Mouse (Mus musculus): ENCODE data around the gene Fau. TPM values are rescaled to one million over a fixed set of nuclear protein-coding genes. Genes with fewer than 3 reads are reported as not detected.

Fau gene
- total RNA-seq, 2 experiments from 2014 or later, result 425 to 500 TPM

DNA sequence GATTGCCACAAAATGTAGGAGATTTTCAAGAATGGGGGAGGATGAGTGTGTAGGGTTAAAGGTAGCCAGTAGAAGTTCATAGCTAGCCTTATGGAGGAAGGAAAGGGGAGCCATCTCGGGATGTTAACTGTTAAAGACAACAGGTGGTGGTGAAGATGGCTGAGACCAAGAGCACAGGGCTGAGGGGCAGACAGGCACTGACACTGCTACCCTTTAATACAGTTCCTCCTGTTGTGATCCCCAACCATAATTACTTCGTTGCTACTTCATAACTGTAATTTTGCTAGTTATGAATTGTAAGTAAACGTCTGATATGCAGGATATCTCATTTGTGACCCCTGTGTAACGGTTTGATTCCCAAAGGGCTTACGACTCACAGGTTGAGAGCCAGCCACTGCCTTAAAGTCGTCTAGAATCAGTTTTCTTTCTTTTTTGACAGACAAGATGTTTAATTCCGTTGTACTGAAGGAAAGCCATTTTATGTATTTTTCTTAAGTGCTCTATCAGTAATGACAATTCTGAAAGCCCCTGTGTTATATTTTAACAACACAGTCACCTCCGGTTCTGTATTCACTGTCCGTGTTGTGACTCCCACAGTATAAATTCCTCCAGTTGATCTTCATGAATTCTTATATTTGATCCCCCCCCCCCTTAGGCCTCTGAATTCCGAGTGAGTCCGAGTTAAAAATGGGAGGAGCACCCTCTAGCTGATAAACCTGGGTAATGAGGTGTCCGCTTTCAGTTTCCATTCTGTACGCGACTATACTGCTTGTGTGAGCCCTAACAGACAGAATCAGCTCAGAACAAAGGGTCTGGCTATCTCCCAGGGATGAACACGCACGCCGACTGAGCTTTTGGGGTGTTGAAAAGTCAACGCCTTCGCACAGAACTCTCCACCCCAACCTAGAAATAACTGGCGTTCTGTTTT lies 12.0 kb upstream of the Fau start:
- no peak for DNase-seq (ENCODE audit: low spot score)

DNA sequence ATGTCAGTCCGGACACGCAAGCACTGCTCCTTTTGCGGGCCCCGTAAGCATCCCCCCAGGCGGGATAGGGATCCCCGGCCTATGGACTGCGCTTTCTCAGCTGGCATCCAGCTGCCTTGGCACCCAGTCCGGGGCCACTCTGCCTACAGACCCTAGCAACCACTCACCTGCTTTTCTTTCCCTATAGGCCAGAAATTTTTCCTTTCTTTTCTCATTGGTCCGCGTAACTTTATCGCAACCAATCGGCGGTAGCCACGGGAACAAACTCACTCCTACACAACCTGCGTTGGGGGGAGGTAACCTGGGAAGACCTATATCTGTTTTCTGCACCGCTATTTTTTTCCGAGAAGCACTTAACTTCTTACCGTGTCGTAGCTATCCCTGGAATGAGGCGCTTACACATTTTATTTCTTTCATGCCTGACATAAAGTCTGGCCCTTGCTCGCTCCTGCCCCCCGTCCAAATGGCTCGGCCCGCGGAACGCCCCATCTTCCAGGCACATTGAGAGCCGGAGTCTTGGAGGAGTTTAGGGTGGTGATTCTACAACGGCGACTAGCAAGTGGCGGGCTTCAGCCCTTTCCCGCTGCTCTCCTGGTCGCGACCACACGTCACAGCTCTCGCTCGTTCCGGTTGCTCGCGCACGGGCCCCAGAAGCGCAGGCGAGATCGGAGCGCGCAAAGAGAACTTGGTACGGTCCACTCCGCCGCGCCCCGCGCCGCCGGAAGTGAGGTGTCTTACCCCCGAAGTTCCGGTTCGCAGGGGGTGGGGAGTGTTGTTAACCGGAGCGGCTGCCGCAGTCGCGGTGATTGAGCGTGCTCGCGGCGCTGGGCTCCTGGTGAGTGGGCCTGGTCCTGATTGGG lies 11.1 kb upstream of the Fau start, which contains the start of gene Syvn1:
Gene Syvn1, plus strand, starts transcription at position 283 of the 860 bp plus-strand sequence.
- peak; percentile 92 for DNase-seq (ENCODE audit: low spot score)

DNA sequence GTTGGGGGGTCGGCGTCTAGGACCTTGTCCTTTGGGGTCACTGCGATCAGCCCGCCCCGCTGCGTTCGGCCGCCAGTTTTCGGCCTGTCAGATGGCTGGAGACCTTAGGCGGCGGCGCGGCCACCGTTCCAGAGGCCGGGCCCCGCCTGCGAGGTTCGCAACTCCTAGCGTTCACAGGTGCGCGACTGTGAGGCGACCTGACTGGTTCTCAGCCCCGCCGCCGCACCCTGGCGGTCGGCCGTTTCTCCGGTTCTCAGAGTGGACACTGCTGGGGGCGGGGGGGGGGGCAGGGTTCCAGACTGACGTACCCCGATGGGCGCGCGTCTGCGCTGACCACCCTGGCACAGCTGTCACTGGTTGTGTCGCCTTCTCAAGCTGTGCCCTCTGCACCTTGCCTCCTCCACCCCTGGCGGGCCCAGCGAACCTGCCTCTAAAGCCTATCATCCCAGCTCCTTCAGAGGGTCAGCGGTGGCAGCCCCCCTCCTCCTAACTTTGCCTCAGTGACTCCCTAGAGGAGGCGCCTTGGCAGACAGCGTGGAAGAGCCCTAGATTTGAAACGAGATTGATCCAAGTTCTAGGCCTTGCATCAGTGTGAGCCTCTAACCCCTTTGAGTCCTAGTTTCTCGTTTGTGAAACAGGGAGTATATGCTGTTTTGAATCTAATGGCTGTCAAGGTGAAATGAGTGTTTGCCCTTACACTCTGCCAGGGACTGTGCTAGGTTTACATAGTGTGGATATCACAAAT lies 10.3 kb upstream of the Fau start:
- peak; percentile 5 for DNase-seq (ENCODE audit: low spot score)

DNA sequence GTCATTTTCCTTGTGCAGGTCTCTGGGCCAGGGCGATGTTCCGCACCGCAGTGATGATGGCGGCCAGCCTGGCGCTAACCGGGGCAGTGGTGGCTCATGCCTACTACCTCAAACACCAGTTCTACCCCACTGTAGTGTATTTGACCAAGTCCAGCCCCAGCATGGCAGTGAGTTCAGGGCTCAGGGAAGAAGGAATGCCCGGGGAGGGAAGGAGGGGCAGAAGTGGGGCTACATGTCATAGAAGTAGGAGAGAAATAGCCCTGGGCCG lies 9.8 kb upstream of the Fau start:
- DNase-seq (ENCODE audit: low spot score), result no peak

DNA sequence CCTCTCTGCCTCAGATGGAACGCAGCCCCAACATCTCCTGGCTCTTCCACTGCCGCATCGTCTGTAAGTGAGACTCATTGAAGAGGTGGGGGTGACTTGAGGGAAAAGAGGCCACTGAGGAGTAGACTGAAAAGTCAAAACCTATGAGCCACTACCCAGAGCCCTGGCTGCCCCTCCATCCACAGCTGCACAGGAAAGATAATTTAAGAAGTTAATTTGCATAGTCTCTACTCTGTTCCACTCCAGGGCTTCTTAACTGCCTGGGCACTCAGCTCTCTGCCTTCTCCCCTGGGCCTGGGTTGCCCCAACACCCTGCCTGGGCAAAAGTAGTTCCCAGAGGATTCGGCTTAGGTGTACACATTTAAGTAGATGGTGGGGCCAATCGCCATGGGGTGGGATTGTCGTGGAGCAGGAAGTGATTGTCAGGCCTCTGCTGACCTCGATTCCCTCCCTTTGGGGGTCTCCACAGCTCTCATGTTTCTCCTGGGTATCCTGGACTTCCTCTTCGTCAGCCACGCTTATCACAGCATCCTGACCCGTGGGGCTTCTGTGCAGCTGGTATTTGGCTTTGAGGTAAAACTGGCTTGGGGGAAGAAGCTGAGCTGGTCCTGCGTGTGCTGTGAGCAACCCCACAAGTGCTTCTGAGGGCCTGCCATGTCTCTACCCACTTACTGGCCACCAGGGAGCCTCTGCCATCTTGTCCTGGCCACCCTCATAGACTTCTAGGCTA lies 8.8 kb upstream of the Fau start:
- no peak for DNase-seq (ENCODE audit: low spot score)

DNA sequence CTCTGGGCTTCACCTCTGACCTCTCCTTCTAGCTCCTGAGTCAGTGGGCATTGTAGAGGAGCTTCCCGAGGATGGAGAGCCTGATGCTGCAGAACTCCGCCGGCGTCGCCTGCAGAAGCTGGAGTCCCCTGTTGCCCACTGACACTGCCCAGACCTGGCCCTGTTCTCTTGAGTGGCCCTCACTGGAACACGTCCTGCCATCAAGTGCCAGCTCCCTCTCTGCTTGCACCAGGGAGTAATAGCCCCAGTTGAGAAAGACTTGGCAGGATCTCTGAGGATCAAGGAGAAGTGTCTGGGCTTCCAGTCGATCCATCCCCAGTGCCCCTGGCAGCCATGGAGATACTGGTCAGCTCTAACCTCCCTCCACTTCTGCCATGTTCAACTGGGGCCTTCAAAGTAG lies 5.1 kb upstream of the Fau start:
- no peak for DNase-seq (ENCODE audit: low spot score)

DNA sequence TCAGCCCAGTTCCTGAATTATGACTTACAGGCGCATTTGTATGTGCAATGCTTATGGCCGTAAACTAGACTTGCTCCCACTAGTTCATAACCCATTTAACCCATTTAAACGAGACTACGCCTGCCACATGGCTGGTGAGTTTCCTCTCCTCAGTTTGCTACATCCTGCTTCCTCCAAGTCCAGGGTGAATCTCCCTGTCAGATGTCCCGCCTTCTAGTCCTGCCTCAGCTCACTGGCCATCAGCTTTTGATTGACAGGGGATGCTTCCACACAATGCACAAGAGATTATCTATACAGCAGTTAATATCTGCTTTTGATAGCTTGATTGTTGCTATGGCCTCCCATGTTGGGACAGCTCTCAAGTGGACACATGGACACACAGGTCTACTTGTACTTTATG lies 3.3 kb upstream of the Fau start:
- no peak for DNase-seq (ENCODE audit: low spot score)

DNA sequence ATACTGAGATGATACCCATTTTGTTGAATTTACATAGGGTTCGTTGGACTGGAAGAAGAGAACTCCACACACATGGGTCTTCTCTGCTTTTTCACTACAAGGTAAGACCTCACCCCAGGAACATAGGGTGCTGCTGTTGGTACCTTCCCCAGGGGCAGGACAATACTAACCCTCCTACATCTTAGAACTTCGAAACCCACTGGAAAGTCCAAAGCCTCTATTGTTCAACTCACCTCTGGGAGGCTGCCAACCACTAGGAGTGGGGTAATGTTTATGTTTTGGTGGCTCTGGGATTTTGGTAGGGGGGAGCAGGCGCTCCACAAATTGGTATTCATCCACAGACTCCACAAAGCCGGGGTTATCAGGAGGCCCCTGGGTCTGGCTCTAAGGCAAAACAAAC lies 948 bp upstream of the Fau start:
- no peak for DNase-seq (ENCODE audit: low spot score)

DNA sequence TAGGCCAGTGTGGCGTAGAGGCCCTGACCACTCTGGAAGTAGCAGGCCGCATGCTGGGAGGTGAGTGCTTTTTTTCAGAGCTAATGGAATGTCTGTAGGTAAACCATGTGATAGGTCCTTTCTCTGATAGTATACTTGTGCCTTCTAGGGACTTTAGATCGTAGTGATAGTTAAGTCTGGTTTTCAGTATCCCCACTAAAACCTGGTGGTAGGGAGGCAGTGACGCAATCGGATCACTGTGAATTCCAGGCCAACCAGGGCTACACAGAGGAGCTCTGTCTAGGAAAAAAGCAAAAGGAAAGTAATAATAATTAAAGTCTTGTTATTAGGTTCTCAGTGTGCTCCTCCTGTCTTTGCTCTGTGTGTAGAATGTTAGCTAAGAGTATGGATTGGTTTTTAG lies 869 bp downstream of the Fau start:
- DNase-seq (ENCODE audit: low spot score), result no peak

DNA sequence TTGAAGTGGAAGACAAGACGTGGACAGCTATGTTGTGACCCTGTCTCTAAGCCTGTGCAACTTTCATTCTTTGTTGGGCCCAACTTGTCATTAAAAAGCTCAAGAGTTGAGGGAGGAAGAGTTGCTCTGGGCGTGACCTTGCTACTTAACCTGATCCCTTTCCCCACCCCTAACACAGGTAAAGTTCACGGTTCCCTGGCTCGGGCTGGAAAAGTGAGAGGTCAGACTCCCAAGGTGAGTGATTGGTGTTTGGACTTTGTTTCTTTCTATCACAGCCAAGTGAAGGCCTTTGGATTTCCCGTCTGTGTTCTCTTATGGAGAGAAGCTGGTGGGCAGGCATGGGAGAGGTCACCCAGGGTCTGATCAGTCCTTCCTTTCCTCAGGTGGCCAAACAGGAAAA lies 1.3 kb downstream of the Fau start:
- DNase-seq (ENCODE audit: low spot score), result no peak

DNA sequence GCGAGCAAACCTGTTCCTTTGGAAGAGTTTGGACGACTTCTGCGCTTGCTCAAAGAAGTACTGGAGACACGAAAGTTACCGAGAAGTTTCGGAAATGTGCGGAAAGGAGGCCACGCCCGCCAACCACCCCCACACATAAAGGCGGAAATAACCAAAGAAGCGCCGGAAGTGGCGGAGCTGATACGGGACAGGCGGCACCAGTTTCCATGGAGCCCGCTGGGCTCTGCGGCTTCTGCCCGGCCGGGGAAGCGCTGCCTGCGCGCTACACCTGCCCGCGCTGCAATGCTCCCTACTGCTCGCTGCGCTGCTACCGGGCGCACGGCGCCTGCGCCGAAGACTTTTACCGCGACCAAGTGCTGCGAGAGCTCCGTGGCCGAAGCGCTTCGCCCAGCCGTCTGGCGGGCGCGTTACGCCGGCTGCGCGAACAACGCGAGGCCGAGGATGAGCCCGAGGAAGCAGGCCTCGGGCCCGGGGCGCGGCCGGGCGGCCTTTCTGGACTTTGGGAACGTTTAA lies 3.4 kb downstream of the Fau start, which contains the start of gene Znhit2:
Gene Znhit2, plus strand, starts transcription at position 172 of the 513 bp plus-strand sequence.
- DNase-seq (ENCODE audit: low spot score), result peak; percentile 96

DNA sequence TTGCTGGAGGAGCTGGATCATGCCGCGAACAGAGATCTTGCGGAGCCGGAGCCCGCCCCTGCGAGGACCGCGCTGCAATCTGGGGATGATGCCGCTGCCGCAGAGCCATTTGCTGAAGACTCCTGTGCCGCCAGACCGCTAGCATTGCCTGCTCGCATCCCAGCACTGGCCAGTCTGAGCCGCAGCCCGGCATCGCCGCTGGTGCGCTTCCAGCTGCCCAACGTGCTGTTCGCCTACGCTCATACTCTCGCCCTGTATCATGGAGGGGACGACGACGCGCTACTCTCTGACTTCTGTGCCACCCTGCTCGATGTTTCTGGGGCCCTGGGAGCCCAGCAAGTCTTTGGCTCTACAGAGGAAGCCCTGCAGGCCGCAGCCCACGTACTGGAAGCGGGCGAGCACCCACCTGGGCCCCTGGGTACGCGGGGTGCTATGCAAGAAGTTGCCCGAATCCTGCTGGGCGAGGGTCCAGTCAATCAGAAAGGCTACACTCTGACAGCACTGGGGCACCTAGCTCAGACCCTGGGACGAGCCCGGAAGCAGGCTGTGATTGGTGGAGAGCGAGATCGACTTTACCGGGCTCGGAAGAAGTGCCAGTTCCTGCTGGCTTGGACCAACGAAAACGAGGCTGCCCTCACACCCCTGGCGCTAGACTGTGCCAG lies 4.1 kb downstream of the Fau start:
- no peak for DNase-seq (ENCODE audit: low spot score)

DNA sequence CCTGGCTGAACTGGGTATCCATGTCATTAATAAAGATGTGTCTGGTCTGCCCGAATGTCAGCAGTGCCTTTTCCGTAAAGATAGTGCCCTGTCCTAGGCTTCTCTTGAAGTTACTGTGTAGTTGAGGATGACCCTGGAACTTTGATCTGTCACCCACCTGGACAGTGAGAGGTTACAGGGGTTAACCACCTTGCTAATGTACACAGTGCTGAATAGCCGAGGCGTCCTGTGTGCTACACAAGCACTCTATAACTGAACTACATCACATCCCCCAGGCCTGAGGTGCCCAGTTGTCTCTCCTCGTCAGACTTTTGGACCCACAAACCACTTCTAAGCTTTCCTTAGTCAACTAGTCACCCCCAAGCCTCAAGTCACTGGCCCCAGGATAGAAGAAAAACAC lies 4.8 kb downstream of the Fau start:
- DNase-seq (ENCODE audit: low spot score), result no peak

DNA sequence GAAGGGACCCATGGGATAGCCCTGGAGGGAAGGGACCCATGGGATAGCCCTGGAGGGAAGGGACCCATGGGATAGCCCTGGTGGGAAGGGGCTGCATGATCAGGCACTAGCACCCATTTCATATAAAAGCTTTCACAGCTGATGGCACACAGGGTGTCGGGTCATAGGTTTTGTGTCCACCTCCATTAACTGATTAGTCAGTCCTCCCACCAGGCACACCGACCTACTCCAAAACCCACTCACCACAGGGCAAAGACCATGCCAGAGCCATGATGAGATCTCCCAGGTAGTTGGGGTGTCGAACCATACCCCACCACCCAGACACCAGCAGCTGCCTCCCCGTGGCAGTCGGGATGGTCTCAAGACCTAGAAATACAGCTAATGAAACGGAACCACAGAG lies 5.4 kb downstream of the Fau start:
- DNase-seq (ENCODE audit: low spot score), result no peak

DNA sequence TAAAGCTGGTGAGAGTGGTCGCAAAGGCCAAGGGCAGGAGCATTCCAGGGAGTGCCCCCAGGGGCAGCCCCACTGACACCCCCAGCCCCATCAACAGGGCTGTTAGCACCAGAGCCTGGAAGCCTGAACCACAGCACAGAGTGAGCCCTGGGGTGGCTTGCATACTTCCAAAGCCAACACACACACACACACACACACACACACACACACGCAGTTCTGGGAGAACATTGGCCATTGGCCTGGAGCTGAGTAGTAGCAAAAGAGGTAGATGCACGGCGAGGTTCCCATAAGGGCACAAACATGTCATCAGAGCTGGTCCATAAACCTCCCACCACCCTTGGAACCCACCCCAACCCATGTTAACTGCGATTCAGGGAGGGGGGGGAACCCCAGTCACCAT lies 8.9 kb downstream of the Fau start:
- no peak for DNase-seq (ENCODE audit: low spot score)

DNA sequence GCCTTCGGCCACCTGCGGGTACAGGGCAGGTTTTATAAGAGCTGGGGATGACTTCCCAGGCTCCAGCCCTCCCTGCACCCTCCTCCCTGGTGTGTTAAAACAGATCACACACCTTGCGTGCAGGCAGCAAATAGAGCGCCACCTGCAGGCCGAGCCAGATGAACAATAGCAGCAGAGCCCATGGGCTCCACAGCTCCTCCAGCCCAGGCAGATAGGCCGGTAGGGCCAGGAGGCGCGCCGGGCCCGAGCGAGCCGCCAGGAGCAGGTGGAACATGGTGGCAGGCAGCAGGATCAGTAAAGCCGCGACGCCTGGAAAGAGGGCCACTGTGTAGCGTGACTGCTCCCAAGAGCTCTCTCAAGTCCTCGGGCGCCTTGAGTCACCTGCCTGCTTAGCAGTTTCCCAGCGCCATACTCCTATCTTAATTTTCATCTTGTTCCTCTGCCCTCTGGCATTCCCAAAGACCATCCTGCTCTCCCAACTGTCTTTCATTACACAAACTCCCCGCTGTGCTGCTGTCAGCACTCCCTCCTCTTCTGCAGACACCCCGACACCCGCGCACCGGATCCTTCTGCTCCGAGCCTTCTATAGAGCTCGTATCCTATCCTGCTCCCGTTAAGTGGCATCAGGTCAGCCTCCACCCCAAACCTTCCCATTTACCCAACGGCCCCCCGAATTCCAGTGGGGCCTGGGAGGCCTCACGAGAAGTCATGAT lies 9.5 kb downstream of the Fau start:
- DNase-seq (ENCODE audit: low spot score), result peak; percentile 67

DNA sequence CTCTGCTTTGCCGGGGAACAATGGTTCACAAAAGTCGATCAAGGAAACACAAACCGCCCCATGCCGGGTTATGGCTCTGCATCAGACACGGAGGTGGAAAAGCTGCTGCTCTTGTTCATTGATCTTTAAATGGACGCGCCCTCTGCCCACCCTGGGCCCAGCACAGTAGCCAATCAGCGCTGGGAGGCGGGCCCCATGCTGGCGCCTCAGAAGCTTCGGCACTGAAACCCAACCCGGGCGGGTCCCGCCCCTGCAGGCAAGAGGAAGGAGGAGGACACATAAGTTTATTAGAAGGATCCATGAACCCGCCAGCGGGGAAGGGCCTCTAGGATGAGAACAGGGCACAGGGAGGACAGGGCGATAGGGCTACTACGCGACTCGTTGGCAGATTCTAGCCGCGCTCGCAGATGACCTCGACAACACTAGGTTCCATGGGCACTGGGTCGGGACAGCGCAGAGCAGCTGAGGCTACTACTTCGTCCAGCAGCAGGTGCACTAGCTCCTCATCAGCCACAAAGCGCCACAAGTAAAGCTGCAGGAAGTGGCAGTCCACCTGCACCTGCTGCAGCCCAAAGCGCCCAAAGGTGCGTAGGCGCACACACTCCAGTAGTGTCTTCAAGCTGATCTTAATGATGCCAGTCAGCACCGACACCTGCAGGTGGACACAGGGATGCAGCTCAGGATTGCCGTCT lies 10.2 kb downstream of the Fau start, which contains the start of gene Tm7sf2:
Gene Tm7sf2, minus strand, starts transcription at position 650 of the 692 bp plus-strand sequence.
- peak; percentile 91 for DNase-seq (ENCODE audit: low spot score)

DNA sequence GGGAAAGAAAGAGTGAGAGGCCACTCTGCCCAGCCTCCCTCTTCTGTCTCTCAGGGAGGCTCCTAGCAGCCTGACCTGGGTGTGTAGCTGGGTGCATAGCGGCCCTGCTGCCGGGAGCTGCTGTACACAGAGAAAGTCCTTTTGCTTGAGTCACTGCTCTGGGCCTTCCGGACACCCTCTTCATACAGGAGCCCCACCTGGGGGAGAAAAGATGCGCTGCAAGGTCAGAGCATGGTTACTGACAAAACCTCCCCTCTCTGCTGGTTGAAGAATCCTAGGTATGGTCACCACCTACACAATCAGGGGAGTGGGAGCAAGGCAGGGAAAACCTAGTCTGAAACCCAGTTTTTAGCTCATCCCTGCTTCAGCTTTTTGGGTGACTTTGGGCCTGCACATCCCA lies 11.3 kb downstream of the Fau start:
- no peak for DNase-seq (ENCODE audit: low spot score)

DNA sequence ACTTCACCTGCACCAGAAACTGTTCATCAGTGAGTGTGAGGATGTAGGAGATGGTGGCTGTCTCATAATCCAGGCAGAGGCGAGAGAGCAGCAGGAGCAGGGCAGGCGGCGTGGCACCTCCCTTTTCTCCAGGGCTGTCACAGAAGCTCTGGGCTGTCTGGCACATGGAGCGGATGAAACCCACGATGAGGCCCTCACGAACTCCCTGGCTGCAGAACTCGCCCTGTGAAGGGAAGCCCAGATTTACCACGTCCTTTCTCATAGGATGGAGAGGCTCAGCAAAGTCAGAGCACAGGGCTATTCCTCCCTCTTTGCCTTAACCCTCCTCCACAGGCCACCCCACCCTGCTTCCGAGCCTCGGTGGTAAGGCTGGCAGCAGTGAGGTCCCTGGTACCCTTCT lies 12.2 kb downstream of the Fau start:
- no peak for DNase-seq (ENCODE audit: low spot score)
